Mouse (Mus musculus) cerebellum, adult (tissue): ENCODE measurements around the gene Apom.
A peak's percentile ranks its signal among the peaks of the same experiment; 100 is the strongest.

ENCODE experiments used
- ATAC-seq: cut with Nextera tagmentation; 2 replicates; pipeline ENCODE4 v1.9.2; 2017; ENCODE audit warnings: mild to moderate bottlenecking, moderate library complexity, mixed read lengths; ENCODE audit not compliant: insufficient number of reproducible peaks, low FRiP score, low TSS enrichment

Apom gene

GRCm38 (mm10) chr17:35159638-35160037 is 27.8 kb upstream of the Apom start:
- no peak for ATAC-seq

GRCm38 (mm10) chr17:35158850-35159593 is 27.2 kb upstream of the Apom start:
- ATAC-seq: no peak

GRCm38 (mm10) chr17:35157661-35158175 is 25.9 kb upstream of the Apom start:
- ATAC-seq: no peak

DNA sequence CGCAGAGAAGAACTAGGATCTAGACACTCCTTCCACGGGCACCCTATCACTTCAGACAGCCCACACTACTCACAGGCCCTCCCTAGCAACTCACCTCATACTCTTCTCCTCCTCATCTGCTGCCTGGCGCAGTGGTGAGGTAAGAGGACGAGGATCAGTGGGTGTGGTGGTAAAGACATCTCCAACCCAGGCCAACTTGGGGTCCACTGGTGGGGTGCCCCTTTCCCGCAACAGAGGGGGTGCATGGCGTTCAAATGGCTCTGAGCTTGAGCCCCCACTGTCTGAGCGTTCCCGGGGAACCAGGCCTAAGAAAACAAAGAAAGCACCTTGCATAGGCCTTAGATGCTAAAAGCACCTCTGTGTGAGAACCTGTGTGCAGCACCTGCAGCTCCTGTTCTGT is 25.4 kb upstream of the Apom start:
- no peak for ATAC-seq

- no peak for ATAC-seq
Measured at GRCm38 (mm10) chr17:35156461-35157200, 24.8 kb upstream of the Apom start.

- no peak for ATAC-seq
Measured at GRCm38 (mm10) chr17:35155451-35155850, 23.6 kb upstream of the Apom start.

DNA sequence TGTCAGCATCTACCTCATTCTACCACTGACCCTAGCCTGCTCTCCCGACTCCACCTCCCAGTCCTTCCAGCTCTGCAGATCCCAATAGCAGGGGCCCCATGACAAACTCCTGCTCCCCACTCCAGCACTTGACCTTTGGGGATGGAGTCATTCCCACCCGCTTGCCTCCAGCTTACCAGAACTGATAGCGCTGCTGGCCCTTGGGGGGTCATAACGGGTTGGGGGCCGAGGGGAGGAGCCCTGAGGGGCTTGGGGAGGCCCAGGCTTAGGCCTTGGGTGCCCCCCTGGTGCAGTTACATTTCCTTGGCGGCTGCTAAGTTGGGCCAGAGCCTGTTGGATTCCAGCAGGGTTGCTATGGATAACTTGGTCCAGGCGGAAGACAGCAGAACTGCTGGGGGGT is 22.8 kb upstream of the Apom start:
- ATAC-seq: no peak

GRCm38 (mm10) chr17:35153931-35154330 is 22.1 kb upstream of the Apom start:
- no peak for ATAC-seq

DNA sequence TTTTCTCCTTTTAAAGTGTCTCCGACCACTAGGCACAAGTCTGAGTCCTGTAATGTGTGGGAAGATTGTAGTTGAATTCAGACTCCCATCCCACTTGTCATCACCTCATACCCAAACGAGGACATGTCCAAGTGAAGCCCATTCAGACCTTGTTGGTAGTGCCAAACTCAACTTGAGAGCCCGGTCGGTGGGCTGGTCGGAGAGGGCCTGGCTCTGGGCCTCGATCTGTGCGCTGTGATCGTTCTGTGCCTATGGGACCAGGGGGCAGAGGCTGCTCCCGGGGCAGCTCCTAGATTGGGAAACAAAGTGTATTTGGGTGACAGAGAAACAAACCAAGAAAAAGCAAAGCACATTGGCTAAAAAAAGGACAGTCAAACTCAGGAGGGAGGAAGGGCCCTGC is 21.2 kb upstream of the Apom start:
- ATAC-seq: no peak

DNA sequence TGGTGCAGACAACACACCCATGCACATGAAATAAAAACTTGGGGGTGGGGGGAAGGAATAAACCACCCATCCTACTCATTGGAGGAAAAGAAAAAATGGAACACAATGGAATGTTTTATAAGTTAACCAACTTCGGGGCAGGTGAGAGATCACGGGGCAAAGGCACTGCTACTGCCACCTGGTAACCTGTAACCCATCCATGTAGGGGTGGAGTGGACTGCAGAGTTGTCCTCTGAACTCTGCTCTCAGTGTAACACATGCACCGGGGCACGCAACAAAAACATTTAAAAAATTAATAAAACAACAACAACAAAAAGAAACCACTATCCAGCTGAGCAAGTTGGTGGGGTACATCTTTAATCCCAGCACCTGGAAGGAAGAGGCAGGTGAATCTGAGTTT is 20.3 kb upstream of the Apom start:
- no peak for ATAC-seq

DNA sequence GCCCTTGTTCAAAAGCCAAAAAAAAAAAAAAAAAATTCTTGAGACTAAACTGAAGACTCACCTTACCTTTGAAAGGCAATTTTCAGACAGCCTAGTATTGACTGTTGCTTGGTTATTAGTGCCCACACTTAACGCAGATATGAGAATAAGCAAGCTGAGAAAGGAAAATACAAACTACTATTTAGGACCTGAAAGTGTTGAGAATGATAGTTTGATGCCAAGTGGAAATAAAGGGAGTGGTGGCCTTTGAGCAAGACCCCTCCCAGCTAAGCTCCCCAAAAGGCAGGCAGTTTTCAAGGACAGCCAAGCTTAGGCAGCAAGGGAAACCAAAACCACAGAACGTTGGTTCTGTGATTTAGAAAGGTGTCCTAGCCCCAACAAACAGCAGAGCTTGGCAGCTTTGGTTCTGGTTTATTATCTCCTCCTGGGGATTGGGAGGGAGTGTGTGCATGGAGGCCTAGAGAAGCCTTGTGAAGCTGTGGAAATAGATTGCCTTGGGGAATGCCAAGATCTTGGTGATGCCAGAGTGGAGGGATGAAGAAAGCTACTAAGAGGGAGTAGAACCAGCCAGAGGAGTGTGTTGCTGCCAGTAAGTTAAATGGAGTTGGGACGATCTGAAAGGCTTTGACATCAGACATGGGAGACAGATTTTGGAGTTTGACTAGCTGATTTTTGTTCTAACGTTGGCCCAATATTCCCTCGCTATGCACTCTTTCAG is 16.2 kb upstream of the Apom start:
- ATAC-seq: no peak

- ATAC-seq: no peak
Measured at GRCm38 (mm10) chr17:35147348-35147747, 15.5 kb upstream of the Apom start.

DNA sequence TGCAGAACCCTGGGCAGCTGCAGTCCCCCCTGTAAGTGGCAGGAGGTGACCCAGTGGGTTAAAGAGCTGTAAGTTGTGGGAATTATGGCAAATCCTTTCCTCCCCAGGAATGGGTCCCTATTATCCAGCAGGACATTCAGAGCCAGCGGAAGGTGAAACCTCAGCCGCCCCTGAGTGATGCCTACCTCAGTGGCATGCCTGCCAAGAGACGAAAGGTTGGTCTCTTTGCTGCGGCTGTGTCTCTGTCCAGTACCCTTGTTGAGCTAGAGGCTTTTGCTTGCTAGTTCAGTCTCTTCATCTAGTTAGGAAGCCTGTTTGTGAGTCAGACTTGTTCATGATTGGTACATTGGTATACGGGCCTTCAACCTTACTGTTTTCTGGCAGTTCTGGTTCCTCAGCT is 14.3 kb upstream of the Apom start:
- ATAC-seq: no peak

DNA sequence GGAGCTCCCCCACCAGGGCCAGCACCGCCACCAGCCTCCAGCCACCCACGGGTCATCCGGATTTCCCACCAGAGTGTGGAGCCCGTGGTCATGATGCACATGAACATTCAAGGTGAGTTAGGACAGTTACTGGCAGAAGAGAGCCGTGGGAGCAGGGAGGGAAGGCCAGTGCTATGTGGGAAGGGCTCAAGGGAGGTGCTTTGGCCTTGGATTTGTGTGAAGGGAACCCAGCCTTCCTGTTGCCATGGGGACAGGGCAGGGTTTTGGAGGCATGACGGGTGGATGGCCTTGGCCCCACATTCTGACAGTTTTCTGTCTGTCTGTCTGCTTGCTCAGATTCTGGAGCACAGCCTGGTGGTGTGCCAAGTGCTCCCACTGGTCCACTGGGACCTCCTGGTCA is 10.1 kb upstream of the Apom start:
- ATAC-seq: no peak

DNA sequence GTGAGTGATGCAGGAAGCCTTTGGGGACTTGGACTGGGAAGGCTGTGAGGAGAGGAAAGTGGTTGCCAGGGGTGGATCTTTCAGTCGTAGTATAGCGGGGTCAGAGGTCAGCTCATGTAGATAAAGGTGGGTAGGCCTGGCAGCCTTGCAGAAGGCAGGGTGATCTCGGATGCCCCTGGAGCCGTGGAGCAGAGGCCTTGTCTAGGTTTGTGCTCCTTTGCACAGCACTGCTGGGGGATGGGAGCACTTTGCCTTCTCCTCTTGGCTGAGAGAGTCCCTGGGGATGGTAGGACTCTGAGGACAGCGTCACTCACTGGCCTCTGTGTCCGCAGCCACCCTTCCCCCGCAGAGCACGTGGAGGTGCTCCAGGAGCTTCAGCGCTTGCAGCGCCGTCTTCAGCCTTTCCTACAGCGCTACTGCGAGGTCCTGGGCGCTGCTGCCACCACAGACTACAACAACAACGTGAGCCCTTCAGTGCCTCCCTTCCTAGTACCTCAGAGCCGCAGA is 8.7 kb upstream of the Apom start:
- ATAC-seq: no peak

GRCm38 (mm10) chr17:35139269-35139668 is 7.4 kb upstream of the Apom start:
- no peak for ATAC-seq

- ATAC-seq: peak; percentile 37; the same call in 1 of the 2 replicates
Measured at GRCm38 (mm10) chr17:35135591-35136320, 3.9 kb upstream of the Apom start.

GRCm38 (mm10) chr17:35134801-35135590 is 3.1 kb upstream of the Apom start, which contains the start of gene Bag6:
TSS of gene Bag6 (plus strand) at chr17:35135178.
- ATAC-seq: peak; percentile 89

GRCm38 (mm10) chr17:35133517-35133916 is 1.7 kb upstream of the Apom start:
- ATAC-seq: no peak
